Mouse (Mus musculus): ENCODE data around the gene Narfl. TPM values are rescaled to one million over a fixed set of nuclear protein-coding genes. Genes with fewer than 3 reads are reported as not detected.

The Narfl gene
- total and polyA plus RNA-seq, 2 experiments from 2014 or later = 30.4 to 31.0 TPM

GRCm38 (mm10) chr17:25783861-25784574 is 10.4 kb downstream of the Narfl start:
- no peak for TF ChIP-seq CTCF (IDR thresholded peaks at IDR 0.05; ENCODE audit: low read depth)
- ATAC-seq (no peak), DNase-seq (no peak)
- H3K4me3 ChIP-seq (ENCODE audit: low read depth, low read length) = peak overlapping the region; percentile 70
- H3K4me1 ChIP-seq (ENCODE audit: insufficient read depth) = peaks cover 6% of the 10 kb centered on the region
- H3K27me3 ChIP-seq (ENCODE audit: insufficient read depth, low read length) = no peaks in the 10 kb centered on the region
- H3K9me3 ChIP-seq (ENCODE audit: low read length) = no peaks in the 10 kb centered on the region
- peaks cover 51% of the 10 kb centered on the region for H3K36me3 ChIP-seq (ENCODE audit: insufficient read depth)
- no peak overlapping the region for H3K27ac ChIP-seq (ENCODE audit: low read depth, low read length)
- 72% methylated on average over 15 of the region's 15 CpGs for WGBS
- peak overlapping the region; percentile 82 for H3K4me2 ChIP-seq (ENCODE audit: low read depth)
- H3K9ac ChIP-seq = peak overlapping the region; percentile 70

- Histone ChIP-seq H3K36me3 (ENCODE audit: insufficient read depth) (peaks cover 49% of the 10 kb centered on the region), H3K27me3 (ENCODE audit: insufficient read depth, low read length) (no peaks in the 10 kb centered on the region), H3K4me2 (ENCODE audit: low read depth) (peak within 1 kb of the TSS; percentile 82), H3K4me3 (ENCODE audit: low read depth, low read length) (peak within 1 kb of the TSS; percentile 70), H3K9ac (peak within 1 kb of the TSS; percentile 70), H3K27ac (ENCODE audit: low read depth, low read length) (peak within 1 kb of the TSS; percentile 81), H3K4me1 (ENCODE audit: insufficient read depth) (peaks cover 6% of the 10 kb centered on the region), H3K9me3 (ENCODE audit: low read length) (no peaks in the 10 kb centered on the region)
- under 1% methylated on average over 23 of the region's 23 CpGs for WGBS
- peak; percentile 99 for DNase-seq
- ATAC-seq = peak; percentile 89
- no peak for TF ChIP-seq CTCF (IDR thresholded peaks at IDR 0.05; ENCODE audit: low read depth)
Measured at GRCm38 (mm10) chr17:25785281-25785745, 11.7 kb downstream of the Narfl start, which contains the start of gene Haghl. TSS of gene Haghl (minus strand) at chr17:25785673.

- Histone ChIP-seq H3K4me3 (ENCODE audit: low read depth, low read length) (peak within 1 kb of the TSS; percentile 70), H3K4me1 (ENCODE audit: insufficient read depth) (peaks cover 6% of the 10 kb centered on the region), H3K36me3 (ENCODE audit: insufficient read depth) (peaks cover 43% of the 10 kb centered on the region), H3K4me2 (ENCODE audit: low read depth) (peak within 1 kb of the TSS; percentile 82), H3K27me3 (ENCODE audit: insufficient read depth, low read length) (no peaks in the 10 kb centered on the region), H3K9ac (peak within 1 kb of the TSS; percentile 70), H3K27ac (ENCODE audit: low read depth, low read length) (peak within 1 kb of the TSS; percentile 81), H3K9me3 (ENCODE audit: low read length) (no peaks in the 10 kb centered on the region)
- ATAC-seq = no peak
- DNase-seq = no peak
- TF ChIP-seq CTCF (IDR thresholded peaks at IDR 0.05; ENCODE audit: low read depth) = no peak
- WGBS = 78% methylated on average over 3 of the region's 3 CpGs
Measured at GRCm38 (mm10) chr17:25786280-25786679, 12.7 kb downstream of the Narfl start, which contains the start of gene Ccdc78. TSS of gene Ccdc78 (plus strand) at chr17:25786580.

GRCm38 (mm10) chr17:25786781-25787504 is 13.4 kb downstream of the Narfl start:
- H3K27ac ChIP-seq (ENCODE audit: low read depth, low read length) = no peak overlapping the region
- no peaks in the 10 kb centered on the region for H3K27me3 ChIP-seq (ENCODE audit: insufficient read depth, low read length)
- no peak overlapping the region for H3K4me3 ChIP-seq (ENCODE audit: low read depth, low read length)
- DNase-seq (no peak), ATAC-seq (no peak)
- 93% methylated on average over 9 of the region's 9 CpGs for WGBS
- H3K4me1 ChIP-seq (ENCODE audit: insufficient read depth) = peaks cover 6% of the 10 kb centered on the region
- H3K9me3 ChIP-seq (ENCODE audit: low read length) = no peaks in the 10 kb centered on the region
- no peak overlapping the region for H3K9ac ChIP-seq
- H3K4me2 ChIP-seq (ENCODE audit: low read depth) = no peak overlapping the region
- peaks cover 36% of the 10 kb centered on the region for H3K36me3 ChIP-seq (ENCODE audit: insufficient read depth)
- no peak for TF ChIP-seq CTCF (IDR thresholded peaks at IDR 0.05; ENCODE audit: low read depth)

GRCm38 (mm10) chr17:25791320-25791842 is 17.8 kb downstream of the Narfl start:
- peak overlapping the region; percentile 87 for H3K4me3 ChIP-seq (ENCODE audit: low read depth, low read length)
- H3K27ac ChIP-seq (ENCODE audit: low read depth, low read length) = peak overlapping the region; percentile 91
- peak overlapping the region; percentile 86 for H3K9ac ChIP-seq
- peaks cover 14% of the 10 kb centered on the region for H3K36me3 ChIP-seq (ENCODE audit: insufficient read depth)
- H3K4me2 ChIP-seq (ENCODE audit: low read depth) = peak overlapping the region; percentile 96
- WGBS = 22% methylated on average over 19 of the region's 19 CpGs
- peak; percentile 27 for TF ChIP-seq CTCF (IDR thresholded peaks at IDR 0.05; ENCODE audit: low read depth)
- H3K4me1 ChIP-seq (ENCODE audit: insufficient read depth) = peaks cover 11% of the 10 kb centered on the region
- H3K9me3 ChIP-seq (ENCODE audit: low read length) = no peaks in the 10 kb centered on the region
- no peak for DNase-seq
- H3K27me3 ChIP-seq (ENCODE audit: insufficient read depth, low read length) = peaks cover 3% of the 10 kb centered on the region; the same call in 1 of the 2 replicates
- peak; percentile 23 for ATAC-seq

GRCm38 (mm10) chr17:25791843-25792527 is 18.4 kb downstream of the Narfl start:
- H3K4me1 ChIP-seq (ENCODE audit: insufficient read depth) = peaks cover 11% of the 10 kb centered on the region
- peak overlapping the region; percentile 96 for H3K4me2 ChIP-seq (ENCODE audit: low read depth)
- H3K27me3 ChIP-seq (ENCODE audit: insufficient read depth, low read length) = peaks cover 6% of the 10 kb centered on the region; the same call in 1 of the 2 replicates
- peaks cover 14% of the 10 kb centered on the region for H3K36me3 ChIP-seq (ENCODE audit: insufficient read depth)
- H3K4me3 ChIP-seq (ENCODE audit: low read depth, low read length) = peak overlapping the region; percentile 87
- ATAC-seq = peak; percentile 79
- H3K27ac ChIP-seq (ENCODE audit: low read depth, low read length) = peak overlapping the region; percentile 91
- under 1% methylated on average over 45 of the region's 45 CpGs for WGBS
- TF ChIP-seq CTCF (IDR thresholded peaks at IDR 0.05; ENCODE audit: low read depth) = no peak
- no peaks in the 10 kb centered on the region for H3K9me3 ChIP-seq (ENCODE audit: low read length)
- peak overlapping the region; percentile 86 for H3K9ac ChIP-seq
- peak; percentile 91 for DNase-seq
